Mouse (Mus musculus) myocyte (in vitro differentiated cells): ENCODE measurements at regions not wholly inside any gene's neighbourhood (a gene's known extent, or its start where the extent isn't known, plus 50 kb on each side); places are given as distances from the start of the nearest gene placed in this dataset.

ENCODE experiments used
- CEBPB ChIP-seq: IDR thresholded peaks from 2 replicates; pipeline ENCODE4 v1.6.1; 2011; ENCODE audit warnings: mild to moderate bottlenecking, moderate library complexity; ENCODE audit not compliant: poor library complexity, insufficient read depth, severe bottlenecking
- E2F4 ChIP-seq: IDR thresholded peaks from one replicate; pipeline ENCODE4 v1.6.1; 2011; ENCODE audit warnings: mild to moderate bottlenecking, control low read depth, moderate library complexity; ENCODE audit not compliant: insufficient read depth
- MAX ChIP-seq: IDR thresholded peaks from one replicate; pipeline ENCODE4 v1.6.1; 2011; ENCODE audit warnings: low read depth, mild to moderate bottlenecking, control low read depth
- MYOG ChIP-seq, 3 experiments: IDR thresholded peaks; one replicate each; pipeline ENCODE4 v1.6.1; 2011; ENCODE audit warnings: control low read depth in 2 of 3, low read depth in 2 of 3, mild to moderate bottlenecking in 2 of 3; ENCODE audit not compliant: insufficient read length in 2 of 3, control insufficient read depth in 1 of 3, insufficient read depth in 1 of 3
- POLR2A ChIP-seq: IDR thresholded peaks from one replicate; pipeline ENCODE4 v1.6.1; 2011; ENCODE audit warnings: low read depth, mild to moderate bottlenecking, control low read depth, moderate library complexity; ENCODE audit not compliant: insufficient read length
- USF1 ChIP-seq: IDR thresholded peaks from one replicate; pipeline ENCODE4 v1.6.1; 2011; ENCODE audit warnings: low read depth, mild to moderate bottlenecking, control low read depth, moderate library complexity

GRCm38 (mm10) chr2:160060091-160060490 lies 273.9 kb downstream of the Gm826 start:
- no peak for TF ChIP-seq POLR2A
- no peak for TF ChIP-seq CEBPB
- TF ChIP-seq MAX, result no peak
- TF ChIP-seq E2F4, result no peak
- TF ChIP-seq USF1, result no peak
- TF ChIP-seq MYOG (IDR thresholded peaks at IDR 0.05; ENCODE audit: control insufficient read depth in 1 of 3, insufficient read depth in 1 of 3, insufficient read length in 2 of 3, low read depth in 2 of 3), result no peak
